Mouse (Mus musculus): ENCODE data around the gene Cog1.

Gene Cog1

DNA sequence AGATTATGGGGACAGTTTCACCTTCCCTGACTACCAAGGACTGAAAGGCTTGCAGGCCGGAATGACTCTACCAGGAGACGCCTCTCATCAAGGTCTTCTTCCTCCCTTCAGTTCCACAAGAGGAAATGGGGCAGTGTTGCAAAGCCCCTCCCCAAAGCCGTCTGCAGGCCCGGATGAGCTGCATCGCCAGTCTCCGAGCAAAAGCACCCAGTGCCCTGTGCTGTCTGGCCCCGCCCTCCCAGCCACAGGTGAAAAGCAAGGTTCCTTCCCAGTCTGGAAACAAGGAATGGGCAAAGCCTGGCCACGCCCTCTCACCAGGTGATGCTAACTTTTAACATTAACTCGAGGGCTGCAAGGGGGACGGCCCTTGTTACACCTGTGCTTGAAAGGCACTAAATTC lies 17.7 kb downstream of the Cog1 start:
- DNase-seq (ENCODE audit: low read depth, low spot score) = peak; percentile 54

DNA sequence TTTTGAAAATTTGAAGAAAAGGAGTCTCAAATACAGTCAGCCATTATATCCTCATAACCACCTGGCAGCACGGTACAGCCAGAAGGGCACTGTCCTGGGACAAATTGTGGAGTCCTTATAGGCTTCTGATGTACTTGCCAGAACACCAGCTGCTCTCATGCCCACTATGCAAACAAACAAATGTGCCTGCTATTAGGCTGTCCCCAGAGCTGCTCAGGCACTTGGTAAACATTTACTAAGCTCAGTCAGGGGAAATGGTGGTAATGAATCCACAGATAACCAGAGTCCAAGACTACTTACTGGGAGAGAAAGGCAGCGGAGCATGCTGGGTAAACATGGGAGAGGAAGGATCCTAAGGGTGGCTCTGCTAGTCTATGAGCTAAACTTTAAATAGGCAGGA lies 18.2 kb downstream of the Cog1 start:
- no peak for DNase-seq (ENCODE audit: low read depth, low spot score)

DNA sequence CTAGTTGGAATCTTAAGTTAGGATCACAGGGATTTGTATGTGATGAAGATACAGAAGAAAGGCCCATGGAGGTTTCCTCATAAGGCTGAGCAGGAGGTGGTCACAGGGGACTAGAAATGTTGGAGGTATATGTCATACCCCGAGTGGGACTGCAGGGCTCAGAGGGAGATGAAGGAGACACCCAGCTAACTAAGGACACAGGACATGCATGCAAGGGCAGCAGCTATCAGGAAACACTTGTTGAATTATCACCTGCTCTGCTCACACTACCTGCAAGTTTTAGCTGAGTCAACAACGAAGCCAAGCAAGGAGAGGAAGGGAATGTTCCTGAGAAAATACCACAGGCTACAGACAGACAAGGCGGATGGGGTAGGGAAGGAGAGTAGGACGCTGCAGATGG lies 18.7 kb downstream of the Cog1 start:
- DNase-seq (ENCODE audit: low read depth, low spot score) = no peak

DNA sequence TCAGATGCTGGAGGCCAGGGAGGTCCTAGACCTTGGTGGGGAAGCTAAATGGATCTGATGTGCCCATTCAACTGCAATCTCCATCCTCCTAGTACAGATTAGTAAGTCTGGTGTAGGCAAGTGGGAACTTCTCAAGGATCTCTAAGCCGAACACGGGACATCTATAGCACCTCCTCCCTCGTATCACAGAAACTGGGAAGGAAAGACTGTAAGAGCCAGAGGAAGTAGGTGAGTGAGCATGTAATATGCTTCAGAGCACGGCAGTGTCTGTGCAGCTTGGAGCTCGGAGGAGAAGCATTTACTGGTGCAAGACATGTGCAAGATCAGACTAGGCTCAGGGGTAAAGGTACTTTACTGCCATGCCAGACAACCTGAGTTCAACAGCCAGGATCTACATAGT lies 19.9 kb downstream of the Cog1 start:
- DNase-seq (ENCODE audit: low read depth, low spot score) = no peak

DNA sequence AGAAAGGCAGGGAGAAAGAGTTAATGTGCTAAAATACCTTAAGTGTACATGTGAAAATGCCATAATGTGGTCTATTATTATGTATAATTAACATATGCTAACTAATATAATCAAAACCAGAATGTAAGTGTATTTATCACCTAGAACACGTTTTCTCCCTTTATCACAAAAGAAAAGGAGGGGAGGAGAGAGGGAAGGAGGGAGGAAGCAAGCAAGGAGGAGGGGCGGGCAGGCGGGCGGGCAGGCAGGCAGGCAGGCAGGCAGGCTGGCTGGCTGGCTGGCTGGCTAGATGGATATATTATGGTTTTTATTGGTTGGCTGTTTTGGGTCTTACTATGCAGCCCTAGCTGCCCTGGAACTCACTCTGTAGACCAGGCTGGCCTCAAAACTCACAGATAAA lies 20.7 kb downstream of the Cog1 start:
- no peak for DNase-seq (ENCODE audit: low read depth, low spot score)

DNA sequence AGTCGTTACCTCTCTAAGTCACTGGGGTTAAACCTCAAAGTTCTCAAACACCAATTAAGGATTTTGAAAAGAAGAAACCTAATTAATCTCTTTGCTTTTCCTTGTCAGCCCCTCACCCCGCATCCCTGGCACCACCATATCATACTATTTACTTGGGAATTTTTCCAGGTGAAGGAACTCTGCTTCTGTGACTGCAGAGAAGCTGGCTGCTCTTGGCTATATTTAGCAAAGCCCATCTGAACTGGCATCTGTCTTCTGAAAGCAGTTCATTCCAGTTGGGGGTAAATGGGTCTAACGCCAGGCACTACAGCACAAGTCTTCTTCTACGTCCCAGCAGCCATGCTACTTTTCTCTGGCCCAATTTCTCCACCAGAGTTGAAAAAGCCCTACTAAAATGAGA lies 24.6 kb downstream of the Cog1 start:
- DNase-seq (ENCODE audit: low read depth, low spot score) = no peak

DNA sequence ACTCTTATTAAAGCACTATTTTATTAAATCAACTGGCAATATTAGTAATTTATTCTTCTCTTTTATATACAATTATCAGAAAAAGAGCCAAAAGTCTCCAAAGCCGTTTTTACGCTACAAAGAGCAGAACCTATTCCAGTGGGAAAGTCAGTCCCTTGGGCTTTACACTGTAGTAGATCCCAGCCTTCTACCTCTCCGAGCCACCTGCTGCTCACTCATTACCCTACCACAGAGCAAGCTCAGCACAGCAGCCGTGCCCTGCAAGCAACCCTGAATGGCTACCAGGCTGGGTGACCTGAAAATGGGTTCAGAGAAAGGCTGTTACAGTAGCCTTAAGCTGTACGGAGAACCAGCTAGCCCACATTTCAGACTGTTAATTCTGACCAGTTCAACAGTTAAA lies 25.6 kb downstream of the Cog1 start:
- no peak for DNase-seq (ENCODE audit: low read depth, low spot score)

DNA sequence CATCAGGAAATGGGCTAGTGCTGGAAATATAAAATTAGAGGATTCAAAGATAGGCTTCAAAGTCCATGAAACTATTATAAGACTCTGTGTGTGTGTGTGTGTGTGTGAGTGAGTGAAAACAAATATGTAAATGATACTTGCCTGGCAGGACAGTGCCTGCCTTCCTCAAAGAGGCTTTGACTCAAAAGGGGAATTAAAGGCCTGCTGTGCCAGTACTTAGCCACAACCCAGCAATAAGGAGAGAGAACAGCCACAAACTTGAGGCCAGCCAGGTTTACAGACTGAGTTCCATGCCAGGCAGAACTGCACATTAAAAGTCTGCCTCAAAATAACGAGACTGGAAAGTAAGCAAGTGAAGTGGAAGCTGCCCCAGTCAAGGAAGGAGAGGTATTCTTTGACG lies 27.9 kb downstream of the Cog1 start:
- no peak for DNase-seq (ENCODE audit: low read depth, low spot score)

DNA sequence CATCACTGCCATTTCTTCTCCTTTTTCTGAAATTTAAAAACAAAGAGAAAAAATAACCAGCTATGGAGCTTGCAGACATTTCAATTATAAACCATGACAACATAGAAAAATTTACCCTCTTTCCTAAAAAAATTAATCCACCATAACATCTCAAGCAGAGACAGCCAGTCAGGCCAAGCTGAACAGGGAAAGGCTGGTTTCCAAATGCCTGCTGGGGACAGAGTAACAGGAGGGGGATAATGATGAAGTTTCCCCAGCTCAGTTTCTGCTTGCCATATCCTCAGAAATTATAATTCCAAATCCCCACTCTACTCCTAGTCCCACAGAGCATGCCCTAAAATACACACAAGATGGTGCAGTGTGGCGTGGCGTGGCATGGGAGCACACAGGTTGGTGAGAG lies 28.4 kb downstream of the Cog1 start:
- no peak for DNase-seq (ENCODE audit: low read depth, low spot score)

DNA sequence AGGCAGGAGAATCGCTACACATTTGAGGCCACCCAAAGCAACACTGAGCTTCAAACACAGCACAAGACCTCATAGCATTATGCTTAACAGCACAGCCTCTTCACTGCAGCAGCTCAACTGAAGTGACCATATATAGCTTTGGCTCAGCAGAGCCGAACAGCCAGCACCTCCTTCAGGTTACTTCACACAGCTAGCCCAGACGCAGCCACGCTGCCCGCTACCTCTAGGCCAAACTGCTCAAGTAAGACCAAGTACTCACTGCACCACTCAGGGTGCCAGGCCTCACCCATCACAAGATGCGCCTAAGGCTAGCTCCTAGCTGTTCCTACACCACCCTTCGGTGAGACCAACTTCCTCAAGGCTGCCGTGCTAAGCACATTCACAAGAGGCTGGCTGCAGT lies 29.4 kb downstream of the Cog1 start:
- no peak for DNase-seq (ENCODE audit: low read depth, low spot score)

DNA sequence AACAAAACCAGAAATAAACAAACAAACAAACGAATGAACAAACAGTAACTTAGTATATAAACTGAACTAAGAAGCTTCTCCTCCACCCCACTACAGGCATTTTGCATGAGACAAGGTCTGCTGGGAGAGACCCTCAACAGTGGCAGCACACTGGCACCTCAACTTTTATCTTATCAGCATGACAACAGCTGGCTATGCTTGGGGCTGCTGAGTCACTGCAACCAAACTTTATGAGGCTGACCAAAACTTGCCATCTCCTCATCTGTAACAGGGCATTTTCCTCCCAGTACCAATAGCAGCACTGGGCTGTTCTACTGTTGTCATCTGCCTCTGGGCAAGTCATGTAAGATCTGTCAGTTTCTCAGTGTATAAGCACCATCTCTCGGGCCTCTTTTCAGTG lies 32.0 kb downstream of the Cog1 start:
- no peak for DNase-seq (ENCODE audit: low read depth, low spot score)

DNA sequence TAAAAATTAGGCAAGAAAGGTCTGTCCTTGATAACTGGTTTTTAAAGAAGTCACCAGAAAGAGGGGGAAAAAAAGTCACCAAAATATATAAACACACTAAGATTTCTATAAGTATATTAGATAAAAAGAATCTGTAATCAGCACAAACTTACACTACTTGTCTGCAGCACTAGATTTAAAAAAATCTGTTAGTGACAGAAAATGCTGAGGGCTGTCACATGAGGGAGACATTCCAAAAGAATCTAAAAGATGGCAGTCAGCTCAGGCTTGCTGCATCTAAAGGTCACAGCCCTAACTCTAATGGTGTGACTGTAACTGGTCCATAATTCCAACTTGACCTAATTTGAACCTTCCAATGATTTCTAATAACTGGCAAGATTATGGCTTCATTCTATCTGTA lies 33.0 kb downstream of the Cog1 start:
- no peak for DNase-seq (ENCODE audit: low read depth, low spot score)

DNA sequence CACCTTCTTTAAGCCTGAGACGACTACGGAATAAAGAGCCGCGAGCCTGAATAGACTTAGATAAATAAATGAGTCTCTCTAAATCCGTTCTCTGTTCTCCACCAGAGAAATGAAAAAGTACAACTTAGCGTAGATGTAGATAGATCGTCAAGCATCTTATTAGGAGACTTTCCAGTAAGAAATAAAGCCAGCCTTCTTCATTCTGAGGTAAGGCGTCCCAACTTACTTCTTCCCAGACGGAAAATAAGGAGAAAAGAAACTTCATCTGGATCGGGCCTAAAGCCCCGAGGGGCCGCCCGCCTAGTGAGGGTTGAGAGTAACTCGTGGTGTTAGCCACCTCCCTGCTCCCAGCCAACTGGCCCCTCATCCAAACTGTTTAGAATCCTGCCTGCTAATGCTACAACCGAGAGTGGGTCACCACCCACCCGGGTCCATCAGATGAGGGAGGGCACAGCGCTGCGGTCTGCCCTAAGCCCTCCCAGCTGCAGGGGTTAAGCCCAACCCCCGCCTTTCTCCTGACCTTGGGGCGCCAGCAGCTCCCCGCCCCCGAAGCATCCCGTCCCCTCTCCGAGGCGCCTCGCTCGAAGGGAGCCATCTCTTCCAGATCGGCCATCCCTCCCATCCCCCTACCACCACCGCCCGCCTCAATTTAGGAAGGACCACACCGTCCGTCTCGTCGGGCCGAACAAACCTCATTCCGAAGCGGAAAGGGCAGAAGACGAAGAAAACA lies 34.1 kb downstream of the Cog1 start:
- peak; percentile 59 for DNase-seq (ENCODE audit: low read depth, low spot score)

DNA sequence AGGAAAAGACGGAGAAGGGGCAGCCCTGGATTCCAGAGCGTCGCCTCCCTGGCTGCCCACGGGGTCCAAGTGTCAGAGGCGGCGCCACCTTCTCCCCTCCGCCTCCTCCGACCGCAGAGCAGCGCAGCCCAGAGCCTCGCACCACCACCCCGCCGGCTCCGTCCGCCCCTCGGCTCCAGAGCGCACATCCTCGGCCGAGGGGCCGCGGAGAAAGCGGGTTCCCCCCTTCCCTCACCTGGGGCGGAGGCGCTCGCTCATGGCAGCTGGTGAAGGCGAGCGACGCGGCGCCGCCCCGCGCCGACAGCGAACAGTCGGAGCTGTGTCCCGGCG lies 34.6 kb downstream of the Cog1 start:
- DNase-seq (ENCODE audit: low read depth, low spot score) = no peak

DNA sequence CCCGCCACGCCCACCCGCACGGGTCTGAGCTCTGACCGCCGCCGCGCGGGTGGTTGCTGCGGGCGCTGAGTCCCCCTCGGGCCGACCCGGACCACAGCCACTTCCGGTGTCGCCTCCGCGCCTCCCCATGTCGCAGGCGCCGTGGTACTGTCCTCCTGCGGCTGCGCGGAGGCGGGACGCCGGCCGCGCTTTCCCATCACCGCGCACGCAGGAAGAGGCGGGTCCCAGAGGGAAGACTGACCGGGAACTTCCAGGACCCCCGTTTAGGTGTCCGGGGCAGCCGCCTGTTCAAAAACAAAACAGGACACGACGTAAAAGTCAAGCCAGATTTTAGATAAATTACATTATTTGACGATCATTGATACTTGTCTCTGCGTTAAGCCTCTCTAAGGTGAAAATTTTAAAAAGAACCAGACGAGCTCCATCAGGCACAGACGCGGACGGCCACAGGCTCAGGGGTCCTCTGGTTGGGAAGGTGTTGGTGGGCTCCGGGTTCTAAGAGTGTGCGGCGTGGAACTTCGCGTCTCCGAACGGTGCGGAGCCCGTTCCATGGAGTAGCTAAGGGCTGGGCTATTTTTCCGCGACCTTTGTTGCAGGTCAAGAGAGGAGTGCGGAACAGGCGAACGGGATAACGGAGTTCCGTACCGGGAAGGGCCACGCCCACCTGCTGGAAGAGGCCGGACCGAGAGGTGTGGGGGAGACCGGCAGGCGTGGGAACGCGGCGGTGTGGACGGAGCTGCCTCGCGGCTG lies 35.2 kb downstream of the Cog1 start, which contains the start of the genes Fam104a and D11Wsu47e:
Gene Fam104a, minus strand, starts transcription at position 199 of the 750 bp plus-strand sequence.
Gene D11Wsu47e, plus strand, starts transcription at position 456 of the 750 bp plus-strand sequence.
- DNase-seq (ENCODE audit: low read depth, low spot score) = peak; percentile 95

DNA sequence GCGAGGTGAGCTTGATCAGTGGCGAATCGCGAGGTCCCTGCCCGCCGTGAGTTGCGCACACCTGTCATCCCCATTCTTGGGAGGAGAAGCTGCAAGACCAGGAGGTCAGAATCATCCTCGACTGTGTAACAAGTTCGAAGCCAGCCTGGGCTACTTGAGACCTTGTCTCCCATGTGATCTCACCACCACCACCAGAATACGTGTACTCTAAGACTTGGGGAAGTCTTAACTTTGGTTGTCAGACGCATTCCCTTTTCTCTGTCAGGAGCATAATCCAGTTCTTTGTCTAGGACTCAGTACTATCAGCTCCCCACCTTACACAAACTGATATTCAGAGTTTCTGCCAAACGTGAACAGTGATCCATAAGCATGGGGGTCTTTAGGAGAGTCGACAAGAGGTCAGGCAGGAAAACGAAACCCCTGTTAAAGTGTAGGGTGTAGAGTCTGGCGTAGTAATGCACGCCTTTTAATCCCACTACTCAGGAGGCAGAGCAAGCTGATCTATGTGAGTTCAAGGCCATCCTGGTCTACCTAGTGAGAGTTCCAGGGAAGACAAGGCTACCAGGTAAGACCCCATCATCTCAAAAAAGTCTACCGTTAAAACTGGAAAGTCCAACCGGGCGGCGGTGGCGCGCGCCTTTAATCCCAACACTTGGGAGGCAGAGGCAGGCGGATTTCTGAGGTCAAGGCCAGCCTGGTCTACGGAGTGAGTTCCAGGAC lies 35.9 kb downstream of the Cog1 start:
- DNase-seq (ENCODE audit: low read depth, low spot score) = no peak

DNA sequence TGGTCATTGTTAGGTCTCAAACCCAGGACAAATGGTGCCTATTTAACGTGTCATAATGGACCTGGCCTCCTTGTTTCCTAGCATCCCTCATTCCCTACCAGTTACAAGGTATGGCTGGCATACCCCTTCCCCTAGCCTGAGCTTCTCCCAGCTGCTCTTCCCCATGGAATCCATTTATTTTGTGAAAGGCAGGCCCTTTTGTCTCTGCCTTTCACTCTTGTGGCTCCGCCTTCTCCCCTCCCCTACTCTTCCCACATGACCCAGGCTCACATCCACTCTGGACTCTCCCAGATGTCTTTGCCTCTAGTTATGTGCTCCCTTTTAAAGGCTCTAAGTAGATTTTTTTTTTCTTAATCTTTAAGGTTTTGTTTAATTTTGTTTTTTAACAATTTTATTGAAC lies 38.1 kb downstream of the Cog1 start:
- no peak for DNase-seq (ENCODE audit: low read depth, low spot score)

DNA sequence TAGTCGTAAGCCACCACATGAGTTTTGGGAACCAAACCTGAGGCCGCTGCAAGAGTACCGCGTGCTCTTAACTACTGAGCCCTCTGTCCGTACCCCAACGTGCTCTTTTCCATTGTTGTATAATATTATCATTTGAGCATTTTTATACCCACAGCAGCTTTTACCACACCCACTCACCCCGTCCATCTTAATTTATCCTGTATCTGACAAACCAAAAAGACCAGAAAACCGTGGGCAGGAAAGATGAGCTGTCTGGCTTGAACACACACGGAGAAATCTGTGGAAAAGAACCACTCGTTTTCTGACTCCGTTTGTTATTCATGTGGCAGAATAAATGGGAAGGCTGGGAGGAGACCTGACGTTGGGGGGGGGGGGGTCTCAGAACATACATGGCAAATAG lies 41.5 kb downstream of the Cog1 start:
- no peak for DNase-seq (ENCODE audit: low read depth, low spot score)

DNA sequence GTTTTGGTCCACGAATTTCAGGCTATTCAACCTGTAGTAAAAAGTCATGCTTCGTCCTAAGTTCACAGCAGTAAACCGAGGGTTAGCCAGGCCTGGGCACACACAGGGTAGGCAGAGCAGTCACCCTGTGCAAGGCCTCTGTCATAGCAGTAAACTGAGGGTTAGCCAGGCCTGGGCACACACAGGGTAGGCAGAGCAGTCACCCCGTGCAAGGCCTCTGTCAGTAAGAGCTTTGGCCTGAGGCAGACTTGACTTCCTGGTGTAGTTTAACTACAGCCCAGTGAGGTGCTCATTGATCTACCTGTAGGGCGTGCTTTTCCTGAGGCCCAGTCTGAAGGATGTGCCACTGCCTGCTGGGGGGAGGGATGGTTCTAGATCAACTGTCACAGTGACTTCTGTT lies 42.3 kb downstream of the Cog1 start:
- DNase-seq (ENCODE audit: low read depth, low spot score) = no peak

DNA sequence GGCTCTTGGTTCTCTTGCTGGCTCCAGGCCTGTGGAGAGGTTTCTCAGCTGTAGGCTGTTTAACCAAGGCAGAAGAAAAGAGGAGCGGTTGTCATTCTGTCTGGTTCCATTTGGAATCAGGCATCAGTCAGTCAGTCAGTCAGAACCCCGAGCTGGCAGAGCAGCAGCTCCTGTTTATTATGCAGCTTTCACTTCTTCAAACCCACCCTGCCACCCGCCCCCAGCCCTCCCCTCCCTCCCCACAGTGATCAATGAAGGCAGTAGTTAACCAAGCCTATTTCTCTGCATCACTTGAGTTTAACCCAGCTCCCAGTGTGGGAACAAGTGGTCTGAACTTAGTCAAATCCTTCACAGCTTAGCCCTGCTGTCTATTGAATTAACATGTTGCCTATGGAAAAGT lies 42.9 kb downstream of the Cog1 start:
- no peak for DNase-seq (ENCODE audit: low read depth, low spot score)

DNA sequence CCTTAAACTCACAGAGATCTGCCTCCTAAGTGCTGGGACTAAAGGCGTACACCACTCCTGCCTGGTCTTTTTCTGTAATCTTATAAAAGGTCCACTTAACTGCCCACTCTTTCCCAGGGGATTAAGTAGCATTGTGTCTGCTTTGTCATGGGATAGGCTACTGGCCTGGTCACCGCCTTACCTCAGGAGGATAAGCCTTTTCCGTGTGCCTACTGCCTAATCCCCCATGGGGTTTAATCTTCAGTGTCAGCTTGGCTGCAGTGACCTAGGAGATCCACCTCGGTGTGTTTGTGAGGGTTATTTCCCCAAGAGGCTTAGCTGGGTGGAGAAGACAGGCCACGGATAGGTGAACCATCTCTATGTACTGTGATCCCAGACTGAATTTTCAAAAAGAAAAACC lies 48.6 kb downstream of the Cog1 start:
- no peak for DNase-seq (ENCODE audit: low read depth, low spot score)

DNA sequence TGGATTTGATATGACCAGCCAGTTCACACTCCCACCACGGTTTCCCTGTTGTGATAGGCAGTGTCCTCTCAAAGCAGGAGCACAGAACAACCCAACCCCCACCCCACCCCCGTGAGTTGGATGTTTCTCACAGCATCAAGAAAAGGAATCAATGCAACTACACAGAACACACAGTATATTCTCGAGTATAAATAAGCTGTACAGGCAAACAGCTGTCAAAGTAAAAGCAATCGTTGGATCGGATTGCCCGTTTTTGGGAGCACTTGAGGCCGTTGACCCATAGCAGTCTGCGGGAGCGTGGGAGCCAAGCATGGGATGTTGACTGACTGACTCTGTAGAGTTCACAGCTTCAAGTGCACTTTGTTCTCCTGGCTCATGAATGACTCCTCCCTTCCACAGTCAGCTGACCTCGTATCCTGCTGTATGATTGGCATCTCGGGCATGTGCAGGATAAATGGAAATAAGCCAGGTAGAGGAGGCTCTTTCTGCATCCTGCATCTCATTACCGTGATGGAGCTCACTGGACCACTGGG lies 49.1 kb downstream of the Cog1 start:
- no peak for DNase-seq (ENCODE audit: low read depth, low spot score)

DNA sequence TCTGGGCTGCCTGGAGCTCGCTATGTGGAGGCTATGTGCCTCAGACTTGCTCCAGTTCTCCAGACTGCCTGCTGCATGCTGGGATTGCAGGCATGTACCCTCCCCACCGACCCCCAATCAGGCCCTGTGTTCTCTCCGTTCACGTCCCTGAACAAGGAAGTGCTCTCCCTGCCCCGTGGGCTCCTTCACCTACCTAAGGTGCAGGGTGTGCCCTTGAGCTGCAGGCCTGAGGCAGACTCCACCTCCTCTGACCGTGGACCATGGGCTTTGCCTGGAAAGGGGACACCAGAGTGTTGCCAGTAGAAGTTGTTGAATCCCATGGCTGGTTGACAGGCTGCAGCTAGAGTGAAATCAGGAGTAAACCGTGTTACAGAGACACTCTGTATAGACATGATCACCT lies 50.7 kb downstream of the Cog1 start:
- DNase-seq (ENCODE audit: low read depth, low spot score) = no peak

Measured in CD4-positive, CD25-positive, alpha-beta regulatory T cell, adult 2 months (primary cell).